Mouse (Mus musculus) E14TG2a.4 (cell line): ENCODE data around the gene Coro1a.
"Not testable (repeated sequence)": the region's sequence is repeated elsewhere in the genome, so short reads cannot be mapped to it uniquely, and the experiment has no call there.

Experiments used
- H3K27me3 ChIP-seq: 2 replicates; pipeline ENCODE4 v1.6.1; 2014; ENCODE audit warnings: low read length, control low read depth; ENCODE audit not compliant: insufficient read depth
- H3K36me3 ChIP-seq: 2 replicates; pipeline ENCODE4 v1.6.1; 2014; ENCODE audit warnings: low read length, control low read depth; ENCODE audit not compliant: insufficient read depth
- H3K4me1 ChIP-seq: replicated peaks from 2 replicates; pipeline ENCODE4 v1.6.1; 2014; ENCODE audit warnings: low read depth, low read length, control low read depth
- H3K4me3 ChIP-seq: replicated peaks from 2 replicates; pipeline ENCODE4 v1.5.1; 2014; ENCODE audit warnings: mild to moderate bottlenecking, low read length
- H3K9me3 ChIP-seq: 2 replicates; pipeline ENCODE4 v1.6.1; 2014; ENCODE audit warnings: low read length, control low read depth
- CTCF ChIP-seq: conservative IDR thresholded peaks from 2 replicates; pipeline ENCODE4 v1.5.1; 2014; ENCODE audit warnings: low read length
- NANOG ChIP-seq: IDR thresholded peaks from 2 replicates; pipeline ENCODE4 v1.6.1; 2014; ENCODE audit warnings: borderline replicate concordance, low read length, mixed read lengths
- POU5F1 ChIP-seq: IDR thresholded peaks from 2 replicates; pipeline ENCODE4 v1.6.1; 2014; ENCODE audit warnings: low read length, borderline replicate concordance

Gene Coro1a

GRCm38 (mm10) chr7:126740132-126740735 is 32.6 kb upstream of the Coro1a start:
- TF ChIP-seq CTCF (no peak), POU5F1 (no peak), NANOG (no peak)
- 0 out of 2 replicates have a peak, but pooled peaks cover 11% of the 10 kb centered on the region for H3K27me3 ChIP-seq
- peak overlapping the region; percentile 43 for H3K4me3 ChIP-seq
- peaks cover 40% of the 10 kb centered on the region for H3K4me1 ChIP-seq
- H3K9me3 ChIP-seq: no peaks in the 10 kb centered on the region
- H3K36me3 ChIP-seq: no peaks in the 10 kb centered on the region

- Histone ChIP-seq H3K9me3 (no peaks in the 10 kb centered on the region), H3K4me1 (peaks cover 35% of the 10 kb centered on the region), H3K36me3 (no peaks in the 10 kb centered on the region), H3K4me3 (peak overlapping the region; percentile 43), H3K27me3 (0 out of 2 replicates have a peak, but pooled peaks cover 11% of the 10 kb centered on the region)
- TF ChIP-seq POU5F1 (no peak), NANOG (no peak), CTCF (no peak)
Observed at GRCm38 (mm10) chr7:126739551-126739950, 32.0 kb upstream of the Coro1a start.

DNA sequence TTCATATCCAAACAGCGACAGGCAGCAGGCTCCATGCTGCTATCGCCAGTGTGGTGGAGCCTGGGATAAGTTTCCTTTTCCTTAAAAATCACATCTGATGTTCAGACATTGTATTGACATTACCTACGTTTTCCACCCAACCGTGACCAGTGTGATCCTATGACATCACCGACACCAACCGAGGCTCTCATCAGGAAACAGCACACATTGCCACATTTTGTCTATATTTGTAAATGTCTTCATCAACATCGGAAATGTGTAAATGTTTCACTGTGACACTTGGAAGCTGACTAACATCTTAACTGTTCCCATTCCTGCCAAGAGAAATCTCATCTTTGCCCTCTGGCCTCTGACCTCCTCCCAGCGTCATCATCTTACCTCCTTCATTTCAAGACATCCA is 28.5 kb upstream of the Coro1a start:
- H3K4me1 ChIP-seq: peaks cover 27% of the 10 kb centered on the region
- no peaks in the 10 kb centered on the region for H3K9me3 ChIP-seq
- 0 out of 2 replicates have a peak, but pooled peaks cover 11% of the 10 kb centered on the region for H3K27me3 ChIP-seq
- no peaks in the 10 kb centered on the region for H3K36me3 ChIP-seq
- H3K4me3 ChIP-seq: no peak overlapping the region
- no peak for TF ChIP-seq CTCF
- no peak for TF ChIP-seq NANOG
- no peak for TF ChIP-seq POU5F1

GRCm38 (mm10) chr7:126730256-126730789 is 22.7 kb upstream of the Coro1a start:
- H3K36me3 ChIP-seq, H3K4me1 ChIP-seq, H3K27me3 ChIP-seq, H3K9me3 ChIP-seq, H3K4me3 ChIP-seq: not testable (repeated sequence)

DNA sequence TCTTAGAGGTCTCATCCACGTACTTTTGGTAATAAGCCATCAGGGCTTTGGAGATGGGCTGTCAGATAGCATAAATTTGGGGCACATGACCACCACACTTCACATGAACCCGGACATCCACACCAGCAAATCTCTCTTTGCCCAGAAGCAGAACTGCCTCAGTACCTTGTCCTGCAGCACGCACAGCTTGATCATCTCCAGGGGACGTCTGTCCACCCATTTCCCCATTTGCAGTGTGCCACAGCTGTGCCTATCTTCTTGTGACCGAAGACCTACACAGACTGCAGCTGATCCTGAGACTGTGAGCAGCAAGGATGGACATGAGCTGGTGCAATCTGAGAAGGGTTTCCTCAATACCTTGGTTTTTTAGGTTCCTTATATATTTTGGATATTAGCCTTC is 18.1 kb upstream of the Coro1a start:
- TF ChIP-seq CTCF (no peak), POU5F1 (no peak), NANOG (no peak)
- Histone ChIP-seq H3K4me3 (no peak overlapping the region), H3K27me3 (no peaks in the 10 kb centered on the region), H3K36me3 (no peaks in the 10 kb centered on the region), H3K9me3 (peaks cover 26% of the 10 kb centered on the region), H3K4me1 (no peaks in the 10 kb centered on the region)

- Histone ChIP-seq H3K4me3 (no peak overlapping the region), H3K9me3 (peaks cover 26% of the 10 kb centered on the region), H3K36me3 (no peaks in the 10 kb centered on the region), H3K27me3 (no peaks in the 10 kb centered on the region), H3K4me1 (no peaks in the 10 kb centered on the region)
- no peak for TF ChIP-seq NANOG
- TF ChIP-seq POU5F1: no peak
- no peak for TF ChIP-seq CTCF
Observed at GRCm38 (mm10) chr7:126725077-126725476, 17.5 kb upstream of the Coro1a start.

DNA sequence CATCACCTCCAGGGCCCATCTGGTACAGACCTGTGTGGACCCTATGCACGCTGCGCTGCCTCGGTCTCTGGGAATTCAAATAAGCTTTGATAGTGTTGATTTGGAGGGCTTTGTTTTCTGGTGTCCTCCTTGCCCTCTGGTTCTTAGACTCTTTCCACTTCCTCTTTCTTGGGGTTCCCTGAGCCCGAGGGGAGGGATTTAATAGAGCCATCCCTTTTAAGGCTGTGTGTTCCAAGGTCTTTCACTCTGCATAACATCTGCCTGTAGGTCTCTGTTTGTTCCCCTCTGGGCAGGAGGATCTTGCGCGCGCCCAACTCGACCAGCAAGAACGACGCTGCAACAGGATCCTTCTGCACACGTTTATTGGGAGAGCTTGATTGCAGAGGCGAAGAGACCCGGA is 14.0 kb upstream of the Coro1a start:
- H3K36me3 ChIP-seq: no peaks in the 10 kb centered on the region
- TF ChIP-seq CTCF (no peak), NANOG (no peak), POU5F1 (no peak)
- H3K4me3 ChIP-seq: no peak overlapping the region
- peaks cover 26% of the 10 kb centered on the region for H3K9me3 ChIP-seq
- H3K27me3 ChIP-seq: no peaks in the 10 kb centered on the region
- H3K4me1 ChIP-seq: no peaks in the 10 kb centered on the region

GRCm38 (mm10) chr7:126718787-126719337 is 11.3 kb upstream of the Coro1a start:
- H3K4me3 ChIP-seq: no peak overlapping the region
- peaks cover 26% of the 10 kb centered on the region for H3K9me3 ChIP-seq
- H3K4me1 ChIP-seq: no peaks in the 10 kb centered on the region
- TF ChIP-seq CTCF: peak; percentile 82
- no peak for TF ChIP-seq POU5F1
- TF ChIP-seq NANOG: no peak
- no peaks in the 10 kb centered on the region for H3K36me3 ChIP-seq
- no peaks in the 10 kb centered on the region for H3K27me3 ChIP-seq

- Histone ChIP-seq H3K27me3 (no peaks in the 10 kb centered on the region), H3K36me3 (no peaks in the 10 kb centered on the region), H3K9me3 (peaks cover 13% of the 10 kb centered on the region), H3K4me1 (no peaks in the 10 kb centered on the region), H3K4me3 (no peak overlapping the region)
- no peak for TF ChIP-seq POU5F1
- no peak for TF ChIP-seq NANOG
- no peak for TF ChIP-seq CTCF
Observed at GRCm38 (mm10) chr7:126717566-126717965, 10.0 kb upstream of the Coro1a start.
